Mouse (Mus musculus) layer of hippocampus, postnatal 14 days (tissue): ENCODE data around the gene Aacs. TPM values are rescaled to one million over a fixed set of nuclear protein-coding genes. Genes with fewer than 3 reads are reported as not detected.
A peak's percentile ranks its signal among the peaks of the same experiment; 100 is the strongest.

ENCODE experiments used
- DNase-seq, 2 experiments: peaks; one replicate each; pipeline ENCODE4 v3.0.0; 2021 to 2022; ENCODE audit warnings: low spot score in 2 of 2, mixed read lengths in 1 of 2
- microRNA-seq, 2 experiments: library from miRNA; unstranded; fragments of <30 nt; microRNA quantifications; one replicate each; pipeline ENCODE4 v1.2.0; 2021
- total RNA-seq, 2 experiments: library from RNA; stranded (reverse); gene quantifications; 2 replicates each; pipeline ENCODE4 v1.2.3; 2021

The Aacs gene
- total RNA-seq, 2 experiments from 2014 or later: 77.1 to 87.7 TPM

- DNase-seq: peak in 1 of 2 experiments; percentile 42
Measured at GRCm38 (mm10) chr5:125532545-125533224, 57.1 kb downstream of the Aacs start.

GRCm38 (mm10) chr5:125533225-125533900 lies 57.7 kb downstream of the Aacs start:
- DNase-seq: peak; percentile 43 to 63

GRCm38 (mm10) chr5:125534168-125534610 lies 58.6 kb downstream of the Aacs start:
- peak; percentile 34 to 55 for DNase-seq

- DNase-seq: peak; percentile 47 to 67
Measured at GRCm38 (mm10) chr5:125534611-125535324, 59.2 kb downstream of the Aacs start.

GRCm38 (mm10) chr5:125545090-125545489 lies 69.5 kb downstream of the Aacs start:
- no peak for DNase-seq

GRCm38 (mm10) chr5:125546293-125546692 lies 70.7 kb downstream of the Aacs start:
- DNase-seq: no peak

- no peak for DNase-seq
Measured at GRCm38 (mm10) chr5:125549750-125550489, 74.3 kb downstream of the Aacs start.

GRCm38 (mm10) chr5:125555732-125556131 lies 80.1 kb downstream of the Aacs start:
- no peak for DNase-seq

GRCm38 (mm10) chr5:125563492-125563891 lies 87.9 kb downstream of the Aacs start:
- no peak for DNase-seq

- DNase-seq: no peak
Measured at GRCm38 (mm10) chr5:125565725-125566124, 90.1 kb downstream of the Aacs start.

Small RNA genes within 50 kb of the gene (microRNA-seq; reads per million reads assigned to microRNA genes)
- 0 reads per million in 2 experiments for gene Gm27551

Other genes with a start within 250 kb of the Aacs start
- 10 to 100 TPM; 46.1 to 54.3 TPM for gene Scarb1, start 134.7 kb upstream of the Aacs start, total RNA-seq
- under 1 TPM; 0.28 to 0.52 TPM for gene Gm10382, start 86.5 kb upstream of the Aacs start, total RNA-seq
- 100 to 1,000 TPM; 755 to 828 TPM for gene Ubc, start 85.6 kb upstream of the Aacs start, total RNA-seq
- 10 to 100 TPM; 12.4 to 13.8 TPM for gene Dhx37, start 41.7 kb upstream of the Aacs start, total RNA-seq
- gene Bri3bp, start 34.2 kb upstream of the Aacs start, total RNA-seq: 10 to 100 TPM; 89.0 to 90.0 TPM
- 100 to 1,000 TPM in 1 of 2 experiments, 10 to 100 TPM in 1; 98.9 to 106 TPM for gene Tmem132b, start 56.0 kb downstream of the Aacs start, total RNA-seq